Mouse (Mus musculus) thymus, postnatal 10 days (tissue): ENCODE data around the gene Apol8.
A peak's percentile ranks its signal among the peaks of the same experiment; 100 is the strongest.

Experiments used
- DNase-seq, 2 experiments: peaks; one replicate each; pipeline ENCODE4 v3.0.0; 2021; ENCODE audit warnings: low spot score in 2 of 2

Gene Apol8

DNA sequence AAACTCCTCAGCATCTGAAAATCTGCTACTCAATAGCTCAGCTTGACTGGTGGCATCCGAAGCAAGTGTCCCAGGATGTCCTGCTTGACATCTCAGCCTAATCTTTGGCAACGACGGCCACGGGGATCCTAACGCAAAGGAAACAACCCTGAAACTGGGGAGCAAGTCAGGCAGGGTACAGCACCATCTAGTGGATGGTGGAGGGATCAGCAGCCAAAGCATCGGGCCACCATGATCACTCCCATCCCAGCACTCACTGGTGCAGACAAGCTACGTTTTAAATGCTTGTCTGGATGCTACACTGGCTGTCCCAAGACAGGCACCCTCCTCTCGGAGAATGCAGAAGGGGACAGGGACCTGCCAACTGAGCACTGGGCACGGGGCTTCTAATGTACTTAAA is at the start of gene Apol8:
Gene Apol8, minus strand, starts transcription at position 156 of the 400 bp plus-strand sequence.
- DNase-seq: peak in 1 of 2 experiments; percentile 63

DNA sequence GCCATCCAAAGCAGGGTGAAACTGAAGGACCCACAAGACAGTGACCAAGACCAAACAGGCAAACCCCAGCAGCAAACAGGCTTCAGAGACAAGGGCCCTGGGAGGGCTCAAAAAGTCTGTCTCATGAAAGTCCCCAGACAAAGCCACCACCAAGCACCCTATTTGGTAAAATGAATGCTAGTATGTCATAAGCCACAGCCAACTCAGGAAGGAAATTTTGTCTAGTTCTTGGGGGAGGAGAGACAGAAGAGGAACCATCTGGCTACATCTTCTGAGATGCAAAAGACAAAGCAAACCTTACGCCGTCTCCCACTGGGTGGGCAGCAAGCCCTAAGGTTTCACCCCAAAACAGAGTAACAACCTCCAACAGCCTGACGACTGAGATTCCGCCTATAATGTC is 48.9 kb upstream of the Apol8 start:
- peak; percentile 41 to 42 for DNase-seq

DNA sequence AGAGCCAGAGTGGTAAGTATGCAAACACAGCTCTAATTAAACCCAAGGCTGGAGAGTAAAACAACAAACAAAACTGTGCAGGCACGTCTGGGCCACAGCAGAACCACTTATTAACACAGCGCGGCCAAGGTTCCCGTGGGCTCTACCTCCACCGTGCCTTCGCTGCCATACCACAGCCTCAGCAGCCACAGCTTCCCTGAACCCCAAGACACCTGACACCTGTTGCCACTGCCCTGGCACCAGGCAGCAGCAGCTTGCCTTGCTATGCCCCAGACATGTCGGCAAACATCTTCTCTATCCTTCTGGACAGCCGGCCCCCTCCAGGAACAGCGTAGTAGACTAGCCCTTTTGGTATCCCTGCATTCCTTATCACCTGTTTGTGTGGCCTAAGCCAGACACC is 48.1 kb upstream of the Apol8 start:
- peak; percentile 33 to 42 for DNase-seq

DNA sequence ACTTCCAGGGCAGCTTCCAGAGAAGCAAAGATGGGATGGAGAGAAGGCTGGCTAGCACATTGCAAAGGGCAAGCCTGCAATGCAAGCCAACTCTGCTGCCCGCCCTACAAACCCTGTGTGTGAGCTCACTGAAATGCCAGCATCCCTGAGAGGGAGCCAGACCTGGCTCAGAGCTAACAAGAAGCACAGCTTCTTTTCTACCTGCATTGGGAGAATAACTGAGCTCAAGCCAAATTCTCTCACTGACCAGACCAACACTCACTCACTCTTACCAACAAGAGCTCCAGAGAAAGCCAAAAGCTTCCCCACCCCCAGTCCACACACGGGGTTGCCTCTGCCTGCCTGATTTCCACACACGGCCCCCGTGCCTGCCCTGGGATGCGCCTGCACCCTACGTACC is 47.7 kb upstream of the Apol8 start:
- no peak for DNase-seq

DNA sequence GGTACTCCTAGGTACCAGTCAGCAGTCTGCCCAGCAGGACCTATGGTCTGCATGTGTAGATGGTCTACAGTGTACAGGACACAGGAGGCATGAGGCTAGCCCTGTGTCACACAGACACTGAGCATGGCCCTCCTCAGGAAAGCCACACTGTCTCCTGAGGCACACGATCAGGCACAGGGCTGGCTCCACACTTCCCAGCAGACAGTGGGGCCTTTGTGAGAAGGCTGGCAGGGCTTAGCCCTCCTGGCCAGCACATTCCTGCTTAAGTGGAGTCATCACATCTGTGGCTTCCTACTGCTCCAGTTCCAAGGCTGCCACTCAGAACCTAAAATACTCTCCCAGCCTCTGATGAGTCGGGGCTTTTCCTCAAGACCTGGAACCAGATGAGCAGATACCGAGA is 46.9 kb upstream of the Apol8 start:
- DNase-seq: no peak

DNA sequence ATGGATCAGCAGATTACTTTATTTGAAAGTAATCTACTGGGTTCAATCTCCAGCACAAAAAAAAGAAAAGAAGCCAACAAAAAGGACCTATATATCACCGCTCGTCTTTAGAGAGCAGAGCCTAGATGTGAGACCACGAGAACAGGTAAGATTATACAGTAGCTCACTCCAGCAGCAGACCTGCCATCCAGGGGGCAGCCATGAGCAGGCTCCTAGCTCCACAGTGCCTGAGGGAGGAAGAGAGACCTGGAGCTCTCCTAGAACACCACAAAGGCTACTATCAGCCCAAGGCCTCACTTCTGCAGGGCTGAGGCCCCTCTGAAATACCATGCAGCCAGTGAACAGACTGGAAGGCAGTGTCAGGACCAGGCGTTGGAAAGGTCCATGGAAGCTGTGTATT is 46.2 kb upstream of the Apol8 start:
- DNase-seq: peak in 1 of 2 experiments; percentile 40

DNA sequence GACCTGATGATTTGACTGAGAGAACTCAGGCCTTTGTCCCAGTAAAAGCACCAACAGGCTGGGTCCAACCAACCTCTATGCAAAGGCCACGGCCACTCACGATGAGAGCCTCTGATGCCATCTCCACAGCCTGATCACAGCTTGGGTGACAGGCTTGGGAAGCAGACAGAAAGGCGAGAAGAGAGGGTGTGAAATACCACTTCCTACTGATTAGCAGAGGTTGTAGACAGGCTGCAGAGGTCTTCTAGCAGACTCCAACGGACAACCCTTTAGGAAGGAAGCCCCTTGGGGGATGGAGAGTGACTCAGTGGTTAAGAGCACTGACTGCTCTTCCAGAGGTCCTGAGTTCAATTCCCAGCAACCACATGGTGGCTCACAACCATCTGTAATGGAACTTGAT is 44.4 kb upstream of the Apol8 start:
- DNase-seq: no peak

DNA sequence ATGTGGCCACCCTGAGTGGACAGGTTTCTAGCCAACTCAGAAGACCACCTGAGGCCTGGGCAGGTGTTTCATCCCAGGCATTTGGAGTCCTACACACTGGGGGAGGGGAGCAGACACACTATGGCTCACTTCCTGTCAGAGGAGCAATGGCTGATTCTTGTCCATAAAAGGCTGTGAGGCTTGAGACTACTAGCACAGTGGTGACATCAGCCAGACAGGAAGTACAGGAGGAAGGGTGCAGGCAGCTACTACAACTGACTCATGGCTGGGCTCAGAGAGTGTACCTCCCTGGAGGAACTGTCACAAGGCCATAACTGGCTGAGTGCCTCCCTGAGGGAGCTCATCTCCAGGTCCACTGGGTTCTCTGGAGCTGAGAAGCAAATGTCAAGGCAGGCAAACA is 43.7 kb upstream of the Apol8 start:
- peak; percentile 75 to 78 for DNase-seq

DNA sequence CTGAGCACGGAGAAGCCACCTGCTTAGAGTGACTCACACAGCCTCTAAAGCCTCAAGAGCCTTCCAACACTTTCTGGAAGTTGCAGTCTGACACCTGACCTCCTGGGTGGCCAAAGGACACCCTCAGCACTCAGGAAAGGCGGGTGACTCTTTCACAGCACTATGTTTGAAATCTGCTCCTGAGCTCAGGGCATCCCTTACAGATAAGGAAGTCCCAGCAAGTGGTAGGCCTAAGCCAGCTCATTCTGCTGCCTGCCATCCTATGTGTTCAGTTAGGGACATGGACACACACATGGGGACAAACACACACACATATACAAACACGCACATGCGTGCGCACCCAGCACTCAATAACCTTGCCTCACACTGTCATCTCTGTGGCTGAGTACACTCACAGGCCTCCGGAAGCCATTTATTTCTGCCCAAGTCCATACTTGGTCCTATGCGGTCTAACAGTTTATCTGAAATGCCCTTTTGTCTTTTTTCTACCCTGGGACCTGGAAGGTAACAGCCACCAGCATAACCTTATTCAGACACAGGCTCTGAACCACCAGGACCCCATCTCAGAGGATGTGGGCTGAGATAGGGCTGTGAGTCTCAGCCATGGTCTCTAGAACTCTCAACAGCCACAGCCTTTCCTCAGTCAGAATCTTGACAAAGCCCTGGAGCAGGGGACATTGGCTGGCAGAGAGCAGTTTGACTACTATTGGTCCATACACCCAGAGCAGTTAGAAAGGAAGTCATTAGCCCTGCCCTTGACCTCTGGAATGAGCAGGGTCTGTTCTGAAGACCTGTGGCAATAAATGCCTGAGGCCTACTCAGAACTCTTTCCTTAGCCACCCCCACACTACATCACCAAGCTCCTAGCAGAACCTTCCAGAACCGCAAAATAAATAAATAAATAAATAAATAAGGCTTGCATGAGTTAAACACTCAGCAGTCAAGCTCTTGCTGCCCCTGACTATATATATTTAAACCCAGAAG is 43.0 kb upstream of the Apol8 start:
- DNase-seq: peak in 1 of 2 experiments; percentile 26

DNA sequence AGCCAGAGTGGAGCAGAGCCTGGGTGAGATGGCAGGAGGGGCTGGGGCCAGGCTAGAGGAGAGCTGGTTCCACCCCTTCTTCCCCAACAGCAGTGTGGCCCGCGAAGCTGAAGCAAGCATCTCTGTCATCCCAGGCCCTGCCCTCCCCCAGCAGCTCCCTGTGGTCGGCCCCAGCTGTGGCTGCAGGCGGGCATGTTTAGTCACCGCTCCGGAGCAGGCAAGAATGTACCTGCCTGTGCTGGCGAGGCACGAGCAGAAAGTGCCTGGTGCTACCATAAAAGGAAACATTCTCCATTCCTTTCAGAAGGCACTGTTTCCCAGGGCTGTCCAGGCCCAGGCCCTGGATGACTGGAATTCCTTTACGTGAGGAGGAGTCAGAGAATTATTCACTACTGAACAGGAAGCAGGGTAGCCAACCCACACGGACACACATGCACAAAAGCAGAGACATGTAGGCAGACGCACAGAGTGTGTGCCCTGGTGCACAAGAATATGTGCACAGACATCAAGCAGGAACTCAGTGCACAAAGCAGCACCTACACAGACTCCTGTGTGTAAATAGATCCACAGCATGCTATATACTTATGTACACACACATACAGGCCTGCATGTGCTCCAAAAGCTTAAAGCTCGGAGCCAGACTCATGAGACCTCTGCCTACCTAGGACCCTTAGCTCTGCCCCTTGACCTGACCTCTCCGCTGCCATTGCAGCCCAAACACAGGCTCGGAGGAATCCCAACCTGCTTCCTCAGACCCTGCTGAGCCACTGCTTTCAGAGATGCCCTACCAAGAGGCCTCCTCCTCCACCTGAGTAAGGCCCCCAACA is 42.1 kb upstream of the Apol8 start:
- peak; percentile 73 to 75 for DNase-seq

DNA sequence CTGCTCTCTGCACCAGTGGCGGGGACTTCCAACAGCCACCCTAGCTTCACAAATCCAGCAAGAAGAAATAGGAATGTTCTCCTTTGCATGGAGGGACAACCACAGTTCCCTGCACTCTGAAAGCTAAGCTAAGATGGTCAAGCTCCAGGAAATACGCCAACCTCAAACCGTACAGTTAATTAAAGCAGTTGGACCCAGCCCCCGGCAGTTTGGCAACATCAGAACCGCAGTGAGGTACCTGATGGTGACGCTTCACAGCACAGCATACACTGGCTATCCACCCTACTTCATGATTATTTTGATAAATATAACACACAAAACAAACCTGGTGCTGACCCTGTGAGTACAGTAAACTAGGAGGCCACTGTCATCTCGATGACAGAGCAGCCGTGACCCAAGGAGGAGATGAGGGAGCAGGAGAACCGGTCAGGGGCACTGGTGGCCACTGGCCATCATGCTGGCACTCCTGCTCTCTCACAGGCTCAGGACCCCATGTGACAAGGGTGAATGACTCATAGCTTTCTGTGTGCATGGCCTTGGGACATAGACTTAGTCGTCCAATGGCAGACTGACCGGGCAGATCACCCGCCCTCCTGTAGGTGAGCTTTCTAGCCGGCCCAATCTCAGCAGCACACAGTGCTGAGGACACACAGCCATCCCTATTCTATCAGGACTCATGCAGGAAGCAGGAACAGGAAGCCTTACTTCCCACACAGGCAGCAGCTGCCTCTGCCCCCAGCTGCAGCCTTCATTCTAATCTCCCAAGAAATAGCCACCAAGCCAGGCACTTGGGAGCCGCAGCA is 41.0 kb upstream of the Apol8 start:
- no peak for DNase-seq

DNA sequence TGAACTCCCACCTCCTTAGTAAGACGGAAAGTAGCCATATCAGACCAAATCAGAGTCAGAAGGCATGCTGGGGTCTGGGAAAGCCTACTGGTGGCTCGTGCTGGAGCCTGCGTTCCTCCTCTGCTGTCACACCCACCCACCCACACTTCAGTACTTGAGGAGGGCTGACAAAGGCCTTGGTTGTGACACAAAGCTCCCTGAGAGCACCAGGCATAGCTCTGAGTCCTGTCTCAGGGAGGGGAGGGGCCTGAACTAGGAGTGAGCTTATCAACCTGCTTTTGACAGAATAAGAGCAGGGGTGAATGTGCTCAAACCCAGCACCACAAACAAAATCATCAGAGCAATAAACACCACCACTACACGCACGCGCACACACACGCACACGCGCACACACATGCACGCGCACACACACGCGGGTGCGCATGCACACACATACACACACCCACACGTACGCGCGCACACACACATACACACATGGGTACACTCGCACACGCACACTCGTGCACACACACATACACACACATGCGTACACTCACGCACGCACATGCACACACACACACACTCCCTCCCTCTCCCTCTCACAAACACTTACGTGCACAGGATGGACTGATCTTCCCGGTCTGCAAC is 39.7 kb upstream of the Apol8 start:
- no peak for DNase-seq

DNA sequence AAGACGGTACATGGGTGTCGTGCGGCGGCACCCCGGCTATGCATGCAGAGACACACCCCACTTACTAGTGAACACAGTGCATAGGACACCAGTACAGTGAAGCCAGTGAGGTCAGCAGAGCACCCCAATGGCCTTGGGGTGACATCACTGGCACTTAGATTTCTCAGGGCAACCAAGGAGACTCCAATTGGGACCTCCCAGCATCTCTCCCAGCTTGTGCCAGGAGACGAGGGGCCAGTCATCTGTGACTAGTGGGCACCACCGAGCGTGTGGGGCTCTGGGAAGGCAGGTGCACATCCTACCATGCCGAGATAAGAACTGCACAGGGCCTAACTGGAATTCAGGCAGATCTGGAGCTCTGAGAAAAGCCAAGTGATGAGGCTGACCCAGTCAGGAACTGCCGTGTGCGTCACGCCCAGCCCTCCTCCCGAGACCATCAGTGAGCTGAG is 38.1 kb upstream of the Apol8 start:
- DNase-seq: no peak

DNA sequence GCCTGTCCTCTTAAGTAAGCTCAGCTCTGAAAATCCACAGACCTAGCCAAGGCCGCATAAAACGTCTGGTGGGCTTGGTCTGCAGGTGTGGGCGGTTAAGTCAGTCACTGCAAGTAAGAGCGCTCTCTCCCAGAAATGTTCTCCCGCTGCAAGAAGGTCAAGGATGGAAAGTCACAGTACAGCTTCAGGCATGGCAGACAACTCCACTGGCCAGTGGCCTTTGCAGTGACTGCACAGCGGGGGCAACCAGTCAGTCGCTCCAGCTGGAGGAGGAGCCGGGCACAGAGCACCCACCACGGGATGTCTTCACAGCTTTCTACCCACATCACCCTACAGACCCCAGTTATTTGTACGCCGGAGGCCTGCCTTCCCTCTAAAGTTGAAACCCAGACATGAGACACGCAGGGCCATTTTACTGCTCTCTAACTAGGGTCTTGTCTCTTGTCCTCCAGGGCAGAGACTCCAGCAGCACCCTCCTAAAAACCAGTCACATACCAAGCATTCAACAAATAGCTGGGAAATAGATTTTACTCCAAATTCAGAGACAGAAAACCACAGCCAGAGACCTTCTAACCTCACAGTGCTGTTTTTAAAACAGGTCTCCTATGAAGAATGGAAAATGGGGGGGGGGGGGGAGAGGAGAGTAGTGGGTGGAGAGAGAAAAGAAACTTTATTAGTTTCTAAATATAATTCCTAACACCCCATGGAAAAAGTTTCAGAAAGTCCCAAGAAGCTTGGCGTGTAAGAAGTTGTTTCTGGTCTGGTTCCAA is 37.5 kb upstream of the Apol8 start:
- no peak for DNase-seq

DNA sequence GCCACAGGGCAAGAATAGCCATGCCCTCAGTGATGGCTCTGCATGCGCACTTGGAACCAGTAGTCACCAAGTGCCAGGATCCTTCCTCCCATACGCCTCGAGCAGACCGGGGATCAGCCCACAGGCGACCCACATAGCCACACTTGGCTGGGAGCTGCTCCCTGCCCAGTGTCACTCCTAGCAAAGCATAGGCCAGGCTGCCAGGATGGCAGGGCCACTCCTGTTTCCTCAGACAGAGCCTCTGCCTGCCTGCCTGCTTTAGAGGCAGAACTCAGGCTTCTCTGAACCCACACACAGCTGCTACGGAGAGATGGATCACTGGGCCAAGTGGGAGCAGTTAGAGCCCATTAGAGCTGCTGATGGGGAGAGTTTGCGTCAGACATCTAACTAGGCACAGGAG is 36.8 kb upstream of the Apol8 start:
- DNase-seq: no peak

DNA sequence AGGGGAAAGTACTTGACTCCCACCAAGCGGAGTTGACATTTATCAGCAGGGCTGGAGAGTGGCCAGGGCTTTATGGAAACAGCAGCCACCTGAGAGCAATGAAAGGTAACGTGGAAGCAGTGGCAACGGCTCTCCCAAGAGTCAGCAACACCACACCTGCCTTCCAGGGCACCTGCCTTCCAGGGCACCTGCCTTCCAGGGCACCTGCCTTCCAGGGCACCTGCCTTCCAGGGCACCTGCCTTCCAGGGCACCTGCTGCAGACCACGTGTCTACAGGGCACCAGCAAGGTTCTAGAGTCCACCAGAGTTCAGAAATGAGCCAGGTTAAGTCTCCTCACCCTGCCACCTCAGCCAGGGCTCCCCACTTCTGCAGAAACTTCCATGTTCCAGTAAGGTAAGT is 36.3 kb upstream of the Apol8 start:
- DNase-seq: no peak

DNA sequence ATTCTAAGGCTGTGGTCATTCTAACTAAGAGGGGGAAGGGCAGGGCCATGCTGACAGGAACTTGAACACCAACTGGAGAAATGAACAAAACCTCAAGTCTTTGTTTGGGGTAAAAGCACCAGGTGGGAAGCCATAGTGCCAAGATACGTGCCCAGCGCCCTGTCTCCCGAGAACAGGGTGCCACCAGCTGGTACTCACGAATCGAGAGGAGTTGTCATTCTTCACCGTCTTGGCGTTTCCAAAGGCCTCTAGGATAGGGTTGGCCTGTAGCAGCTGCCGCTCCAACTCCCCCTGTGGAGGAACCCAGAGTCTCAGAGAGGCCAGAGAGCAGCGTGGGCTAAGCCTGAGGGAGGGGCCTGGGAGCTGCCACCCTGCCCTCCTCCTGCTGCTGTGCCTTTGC is 35.3 kb upstream of the Apol8 start:
- DNase-seq: no peak

DNA sequence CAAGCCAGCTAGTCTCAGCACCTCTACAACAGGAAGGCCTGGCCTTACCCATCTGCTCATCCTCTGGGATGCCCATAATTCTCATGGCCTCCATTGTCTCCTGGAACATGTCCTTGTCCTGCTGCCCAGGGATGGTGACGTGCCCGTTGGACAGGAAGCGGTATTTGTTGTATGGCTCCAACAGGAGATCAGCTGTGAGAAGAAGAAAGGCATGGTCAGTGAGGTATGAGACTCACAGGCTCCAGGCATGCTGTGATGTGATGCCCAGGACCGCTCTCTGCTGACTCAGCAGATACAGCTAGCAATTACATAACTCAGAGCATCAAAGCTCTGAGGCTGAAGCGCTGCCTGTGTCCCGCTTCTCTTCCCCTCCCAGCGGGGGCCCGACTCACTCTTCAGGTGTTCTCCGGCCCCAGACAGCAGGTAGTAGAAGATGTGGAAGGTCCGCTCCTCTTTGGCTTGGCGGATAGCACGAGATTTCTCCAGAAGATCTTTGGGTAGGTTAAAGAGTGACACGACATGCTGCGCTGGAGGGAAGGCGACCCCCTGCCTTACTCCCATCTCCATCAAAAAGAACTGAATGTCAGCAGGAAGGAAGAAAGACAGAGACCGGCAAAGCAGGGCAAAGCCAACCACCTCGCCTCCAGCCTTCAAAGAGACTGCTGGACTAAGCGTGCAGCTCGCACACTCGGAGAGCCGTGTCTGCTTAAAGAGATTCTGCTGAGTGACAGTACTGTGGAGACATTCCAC is 34.0 kb upstream of the Apol8 start:
- DNase-seq: no peak

DNA sequence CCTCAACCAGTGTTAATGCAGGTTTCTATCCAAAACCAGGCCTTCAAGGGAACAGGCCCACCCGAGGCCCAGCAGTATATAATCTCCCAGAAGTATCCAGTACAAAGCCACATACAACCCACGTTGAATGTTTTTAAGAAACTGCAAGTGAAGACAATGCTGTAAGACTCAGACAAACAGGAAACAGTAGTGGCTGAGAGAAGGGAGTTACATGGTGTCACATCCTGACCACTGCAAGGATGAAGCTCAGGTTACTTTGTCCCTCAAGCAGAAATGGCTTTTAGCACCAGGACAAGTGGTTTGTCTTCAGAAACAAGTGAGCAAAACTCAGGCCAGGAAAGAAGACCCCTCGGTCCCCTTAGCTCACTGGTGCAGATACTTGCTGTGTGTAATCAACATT is 32.4 kb upstream of the Apol8 start:
- DNase-seq: no peak

DNA sequence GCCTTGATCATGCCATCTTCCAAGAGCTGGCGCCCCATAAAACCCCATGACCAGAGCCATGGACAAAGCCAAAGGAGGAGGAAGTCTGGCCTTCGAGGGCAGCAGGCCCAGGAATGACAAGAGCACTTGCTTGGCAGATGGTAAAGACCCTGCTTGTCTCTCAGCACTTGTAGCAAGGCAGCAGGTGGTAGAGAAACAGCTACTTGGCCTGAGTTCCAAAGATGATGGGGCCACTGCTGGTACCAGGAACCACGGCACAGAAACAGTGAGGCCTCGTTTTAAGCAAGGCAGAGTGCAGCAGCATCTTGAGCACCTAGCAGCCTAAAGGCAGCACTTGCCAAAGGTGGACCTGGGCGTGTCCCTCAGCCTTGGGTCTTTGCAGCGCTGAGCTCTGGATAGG is 31.6 kb upstream of the Apol8 start:
- DNase-seq: no peak
